ENCODE assay signal across 22 mouse cellular contexts in genomic region chr6:6867031-6867430, GRCm38 (mm10). TPM values are rescaled to one million over a fixed set of nuclear protein-coding genes. Genes with fewer than 3 reads are reported as not detected.
A peak's percentile ranks its signal among the peaks of the same experiment; 100 is the strongest.
DNase-seq lines count a peak whose midpoint lies in the region; ATAC-seq lines count a peak whose summit lies in the region.
"Had no signal": no experiment of that assay in that cellular context is flagged by ENCODE, and none has a peak within 500 bp of the region (broad histone marks: within the 10 kb centered on the region; RNA-seq: fewer than 3 reads in every experiment).

No protein-coding gene starts in this region.

- peak; percentile 39 for DNase-seq in neural tube, embryonic 10.5 days (ENCODE audit: extremely low spot score, low spot score)
- DNase-seq in forebrain, embryonic 11.5 days (ENCODE audit: low spot score) = no peak
- DNase-seq in midbrain, embryonic 11.5 days (ENCODE audit: low spot score, missing footprints) = peak; percentile 93
- DNase-seq in left cerebral cortex, postnatal 36 days (ENCODE audit: low spot score in 2 of 2) = no peak
- no peak for DNase-seq in cerebellum, postnatal 36 days
- no peak for DNase-seq in left cerebral cortex, postnatal 14 days (ENCODE audit: low spot score in 2 of 2)
- DNase-seq in heart, postnatal 4 days = no peak
- DNase-seq: B cell, adult 2 months; cerebellum, adult 18-20 months; gastrocnemius, postnatal 36 days; kidney, postnatal 14 days; left cerebral cortex, postnatal 4 days; right cerebral cortex, postnatal 25 days had no signal

- under 1% methylated on average over 9 of the region's 9 CpGs for WGBS in neural tube, embryonic 15.5 days
- WGBS in forebrain, embryonic 11.5 days = 11% methylated on average over 9 of the region's 9 CpGs
- 0% methylated on average over 9 of the region's 9 CpGs for WGBS in midbrain, embryonic 11.5 days

- intact Hi-C loops in left cerebral cortex, postnatal 36 days (cut with DNase I) = no loop called here
- intact Hi-C loops in left cerebral cortex, postnatal 14 days (cut with DNase I) = no loop called here

- H3K4me2 ChIP-seq in neural tube, embryonic 15.5 days = no peak overlapping the region
- peak overlapping the region; percentile 26; the same call in 1 of the 2 replicates for H3K4me2 ChIP-seq in forebrain, embryonic 11.5 days (ENCODE audit: low read depth, low read length, severe bottlenecking)
- no peak overlapping the region for H3K4me2 ChIP-seq in midbrain, embryonic 11.5 days
- H3K4me2 ChIP-seq: heart, embryonic 13.5 days had no signal

- no peak for ATAC-seq in neural tube, embryonic 15.5 days (ENCODE audit: low FRiP score)
- ATAC-seq in forebrain, embryonic 11.5 days (replicated peaks; ENCODE audit: low FRiP score) = no peak
- no peak for ATAC-seq in midbrain, embryonic 11.5 days (ENCODE audit: low FRiP score)
- ATAC-seq: intestine, embryonic 16.5 days; lung, postnatal 0 days had no signal

- H3K9ac ChIP-seq in neural tube, embryonic 15.5 days (replicated peaks) = no peak overlapping the region
- H3K9ac ChIP-seq in forebrain, embryonic 11.5 days (ENCODE audit: low read length) = peak overlapping the region; percentile 27; the same call in 1 of the 2 replicates
- no peak overlapping the region for H3K9ac ChIP-seq in midbrain, embryonic 11.5 days (ENCODE audit: low read length)
- H3K9ac ChIP-seq: heart, embryonic 13.5 days; liver, embryonic 14.5 days had no signal

- H3K27ac ChIP-seq in neural tube, embryonic 15.5 days (replicated peaks) = no peak overlapping the region
- H3K27ac ChIP-seq in forebrain, embryonic 11.5 days (ENCODE audit: low read depth, low read length) = peak overlapping the region; percentile 50; the same call in 1 of the 2 replicates
- no peak overlapping the region for H3K27ac ChIP-seq in midbrain, embryonic 11.5 days (ENCODE audit: low read depth, low read length)
- H3K27ac ChIP-seq: heart, embryonic 13.5 days; hindbrain, embryonic 10.5 days; liver, embryonic 14.5 days had no signal

- no peaks in the 10 kb centered on the region for H3K9me3 ChIP-seq in neural tube, embryonic 15.5 days (replicated peaks)
- no peaks in the 10 kb centered on the region for H3K9me3 ChIP-seq in forebrain, embryonic 11.5 days (ENCODE audit: control insufficient read depth, low read length)
- H3K9me3 ChIP-seq in midbrain, embryonic 11.5 days (ENCODE audit: control insufficient read depth, low read length) = no peaks in the 10 kb centered on the region
- H3K9me3 ChIP-seq: heart, embryonic 13.5 days had no signal

- peaks cover 88% of the 10 kb centered on the region for H3K27me3 ChIP-seq in neural tube, embryonic 15.5 days (replicated peaks)
- peaks cover 80% of the 10 kb centered on the region for H3K27me3 ChIP-seq in forebrain, embryonic 11.5 days (ENCODE audit: control insufficient read depth, insufficient read depth, low read length)
- H3K27me3 ChIP-seq in midbrain, embryonic 11.5 days (ENCODE audit: control insufficient read depth, insufficient read depth, low read length) = peaks cover 95% of the 10 kb centered on the region

- no peak overlapping the region for H3K4me3 ChIP-seq in neural tube, embryonic 15.5 days (replicated peaks)
- peak overlapping the region; percentile 17 for H3K4me3 ChIP-seq in forebrain, embryonic 11.5 days (ENCODE audit: low read depth, low read length)
- no peak overlapping the region for H3K4me3 ChIP-seq in midbrain, embryonic 11.5 days (ENCODE audit: low read depth, low read length)
- H3K4me3 ChIP-seq: heart, embryonic 13.5 days; hindbrain, embryonic 10.5 days had no signal

- no peaks in the 10 kb centered on the region for H3K36me3 ChIP-seq in neural tube, embryonic 15.5 days
- no peaks in the 10 kb centered on the region for H3K36me3 ChIP-seq in forebrain, embryonic 11.5 days (ENCODE audit: control insufficient read depth, insufficient read depth, low read length)
- no peaks in the 10 kb centered on the region for H3K36me3 ChIP-seq in midbrain, embryonic 11.5 days (ENCODE audit: control insufficient read depth, insufficient read depth, low read length)
- H3K36me3 ChIP-seq: heart, embryonic 13.5 days; hindbrain, embryonic 10.5 days had no signal

- H3K4me1 ChIP-seq in neural tube, embryonic 15.5 days = peaks cover 17% of the 10 kb centered on the region
- peaks cover 6% of the 10 kb centered on the region; the same call in 1 of the 2 replicates for H3K4me1 ChIP-seq in forebrain, embryonic 11.5 days (replicated peaks; ENCODE audit: control insufficient read depth, insufficient read depth, low read length)
- H3K4me1 ChIP-seq in midbrain, embryonic 11.5 days (ENCODE audit: control insufficient read depth, insufficient read depth, low read length) = peaks cover 6% of the 10 kb centered on the region; the same call in 1 of the 2 replicates

RNA-seq across cellular contexts. Expression of gene Dlx6, which starts 3.9 kb away (rescaled TPM):
- 0.41 TPM in 1 of 2 replicates, not detected in the other for polyA plus RNA-seq in neural tube, embryonic 15.5 days (2015; fragmentation: Nextera tagmentation; extraction: Ambion mirVana)
- polyA plus RNA-seq in forebrain, embryonic 11.5 days (2014; fragmentation: Nextera tagmentation; extraction: Ambion mirVana) = 4.5 and 7.3 TPM in 2 replicates
- 0.33 and 0.81 TPM in 2 replicates for polyA plus RNA-seq in midbrain, embryonic 11.5 days (2014; fragmentation: Nextera tagmentation; extraction: Ambion mirVana)
- 10 to 100 TPM; 10.5 to 15.6 TPM for total RNA-seq in left cerebral cortex, postnatal 36 days (2021)
- total RNA-seq in left cerebral cortex, postnatal 14 days (2021) = 10 to 100 TPM in 1 of 2 experiments, 1 to 10 TPM in 1; 8.9 to 10.8 TPM
- not detected for total RNA-seq in heart, postnatal 4 days (2021)
- total RNA-seq: adrenal gland, adult 18-20 months; gastrocnemius, postnatal 36 days; megakaryocyte, adult 5-6 weeks had no signal
- polyA plus RNA-seq: heart, embryonic 13.5 days; intestine, embryonic 16.5 days; liver, embryonic 14.5 days; lung, postnatal 0 days; urinary bladder, adult 2 months had no signal

RNA-seq across cellular contexts. Expression of gene Dlx5, which starts 14.9 kb away (rescaled TPM):
- 0.41 and 0.83 TPM in 2 replicates for polyA plus RNA-seq in neural tube, embryonic 15.5 days (2015; fragmentation: Nextera tagmentation; extraction: Ambion mirVana)
- 45.5 and 47.7 TPM in 2 replicates for polyA plus RNA-seq in forebrain, embryonic 11.5 days (2014; fragmentation: Nextera tagmentation; extraction: Ambion mirVana)
- polyA plus RNA-seq in midbrain, embryonic 11.5 days (2014; fragmentation: Nextera tagmentation; extraction: Ambion mirVana) = 5.2 and 7.7 TPM in 2 replicates
- 1 to 10 TPM; 7.4 to 9.6 TPM for total RNA-seq in left cerebral cortex, postnatal 36 days (2021)
- 1 to 10 TPM; 6.4 to 6.9 TPM for total RNA-seq in left cerebral cortex, postnatal 14 days (2021)
- under 1 TPM; 0.43 to 0.50 TPM for total RNA-seq in heart, postnatal 4 days (2021)
- total RNA-seq: gastrocnemius, postnatal 36 days; megakaryocyte, adult 5-6 weeks had no signal
- polyA plus RNA-seq: liver, embryonic 14.5 days; lung, postnatal 0 days; urinary bladder, adult 2 months had no signal

Comparison
In these comparisons a context has a peak if more than half of its experiments do, and no peak if none do; other contexts are left out.
1. DNase-seq: peak in neural tube, embryonic 10.5 days (single experiment) and midbrain, embryonic 11.5 days (single experiment); none in forebrain, embryonic 11.5 days (single experiment), left cerebral cortex, postnatal 36 days (0 of 2), cerebellum, postnatal 36 days (0 of 2), left cerebral cortex, postnatal 14 days (0 of 2) and heart, postnatal 4 days (single experiment).
2. RNA of gene Dlx6, which starts 3.9 kb away (total RNA-seq): 10.5 to 15.6 TPM in left cerebral cortex, postnatal 36 days and 8.9 to 10.8 TPM in left cerebral cortex, postnatal 14 days; not detected in heart, postnatal 4 days; every median in the first group is over 4 times any median in the second.
3. RNA of gene Dlx5, which starts 14.9 kb away (total RNA-seq): 7.4 to 9.6 TPM in left cerebral cortex, postnatal 36 days and 6.4 to 6.9 TPM in left cerebral cortex, postnatal 14 days; 0.43 to 0.50 TPM in heart, postnatal 4 days; every median in the first group is over 4 times any median in the second.